In genomic region chr3:82140781-82141180, GRCm38 (mm10) we compare ENCODE assay signal across 17 mouse cellular contexts. TPM values are rescaled to one million over a fixed set of nuclear protein-coding genes. Genes with fewer than 3 reads are reported as not detected.
DNase-seq lines count a peak whose midpoint lies in the region; ATAC-seq and TF ChIP-seq lines count a peak whose summit lies in the region.
"Had no signal": no experiment of that assay in that cellular context is flagged by ENCODE, and none has a peak within 500 bp of the region (broad histone marks: within the 10 kb centered on the region; RNA-seq: fewer than 3 reads in every experiment).

No protein-coding gene starts in this region.

- TF ChIP-seq POLR2A in kidney, adult 2 months (IDR thresholded peaks at IDR 0.05; ENCODE audit: low read depth, low read length), result no peak

- no peak overlapping the region for H3K4me3 ChIP-seq in kidney, adult 2 months (ENCODE audit: insufficient read depth, low read depth, low read length)
- H3K4me3 ChIP-seq in stomach, embryonic 15.5 days (replicated peaks), result no peak overlapping the region
- H3K4me3 ChIP-seq in stomach, postnatal 0 days (ENCODE audit: low read depth, low read length), result no peak overlapping the region
- H3K4me3 ChIP-seq in midbrain, embryonic 16.5 days (ENCODE audit: low read depth, low read length), result no peak overlapping the region
- H3K4me3 ChIP-seq: forebrain, embryonic 13.5 days; limb, embryonic 12.5 days; midbrain, embryonic 13.5 days had no signal

- no peaks in the 10 kb centered on the region for H3K4me1 ChIP-seq in kidney, adult 2 months (ENCODE audit: control insufficient read depth, insufficient read depth, low read length)
- peaks cover 8% of the 10 kb centered on the region for H3K4me1 ChIP-seq in stomach, embryonic 15.5 days
- H3K4me1 ChIP-seq in stomach, postnatal 0 days (replicated peaks; ENCODE audit: control insufficient read depth, insufficient read depth), result no peaks in the 10 kb centered on the region
- peaks cover 5% of the 10 kb centered on the region; the same call in 1 of the 2 replicates for H3K4me1 ChIP-seq in midbrain, embryonic 16.5 days (ENCODE audit: control insufficient read depth, insufficient read depth, low read length)

- H3K9me3 ChIP-seq in stomach, embryonic 15.5 days, result no peaks in the 10 kb centered on the region
- no peaks in the 10 kb centered on the region for H3K9me3 ChIP-seq in stomach, postnatal 0 days (ENCODE audit: control insufficient read depth, low read length)
- no peaks in the 10 kb centered on the region for H3K9me3 ChIP-seq in midbrain, embryonic 16.5 days (replicated peaks; ENCODE audit: control insufficient read depth, low read length, poor library complexity, severe bottlenecking)
- H3K9me3 ChIP-seq: forebrain, embryonic 13.5 days; limb, embryonic 12.5 days; midbrain, embryonic 13.5 days had no signal

- no peak for TF ChIP-seq CTCF in kidney, adult 2 months (conservative IDR thresholded peaks at IDR 0.05; ENCODE audit: insufficient read depth, insufficient read length, low read depth, low read length)
- TF ChIP-seq CTCF in stomach, postnatal 0 days (IDR thresholded peaks at IDR 0.05; ENCODE audit: low read depth), result no peak

- peak overlapping the region; percentile 8; the same call in 1 of the 2 replicates for H3K4me2 ChIP-seq in stomach, embryonic 15.5 days
- H3K4me2 ChIP-seq in stomach, postnatal 0 days (replicated peaks; ENCODE audit: low read depth), result no peak overlapping the region
- no peak overlapping the region for H3K4me2 ChIP-seq in midbrain, embryonic 16.5 days (ENCODE audit: low read length)
- H3K4me2 ChIP-seq: forebrain, embryonic 13.5 days; limb, embryonic 12.5 days; midbrain, embryonic 13.5 days had no signal

- no peak for DNase-seq in kidney, adult 2 months
- DNase-seq in kidney, postnatal 36 days, result no peak
- DNase-seq in stomach, postnatal 0 days (ENCODE audit: low spot score), result no peak
- DNase-seq in cerebellum, postnatal 25 days, result no peak
- DNase-seq: adrenal gland, adult 2 months; cerebellum, adult 2 months; kidney, postnatal 4 days; lung, adult 18-20 months; right cerebral cortex, postnatal 4 days had no signal

- H3K9ac ChIP-seq in stomach, embryonic 15.5 days, result no peak overlapping the region
- H3K9ac ChIP-seq in stomach, postnatal 0 days (ENCODE audit: low read length), result no peak overlapping the region
- no peak overlapping the region for H3K9ac ChIP-seq in midbrain, embryonic 16.5 days (ENCODE audit: low read depth, low read length)
- H3K9ac ChIP-seq: forebrain, embryonic 13.5 days; limb, embryonic 12.5 days; midbrain, embryonic 13.5 days had no signal

- no peaks in the 10 kb centered on the region for H3K27me3 ChIP-seq in kidney, adult 2 months (replicated peaks; ENCODE audit: control insufficient read depth, insufficient read depth, low read length)
- H3K27me3 ChIP-seq in stomach, embryonic 15.5 days (replicated peaks), result no peaks in the 10 kb centered on the region
- no peaks in the 10 kb centered on the region for H3K27me3 ChIP-seq in stomach, postnatal 0 days (ENCODE audit: control insufficient read depth, insufficient read depth, low read length)
- no peaks in the 10 kb centered on the region for H3K27me3 ChIP-seq in midbrain, embryonic 16.5 days (ENCODE audit: control insufficient read depth, insufficient read depth, low read depth, low read length)
- H3K27me3 ChIP-seq: forebrain, embryonic 13.5 days; midbrain, embryonic 13.5 days had no signal

- H3K36me3 ChIP-seq in kidney, adult 2 months (ENCODE audit: control insufficient read depth, insufficient read depth, low read length), result no peaks in the 10 kb centered on the region
- H3K36me3 ChIP-seq in stomach, embryonic 15.5 days, result no peaks in the 10 kb centered on the region
- H3K36me3 ChIP-seq in stomach, postnatal 0 days (ENCODE audit: control insufficient read depth, insufficient read depth, low read length), result no peaks in the 10 kb centered on the region
- H3K36me3 ChIP-seq in midbrain, embryonic 16.5 days (ENCODE audit: control insufficient read depth, insufficient read depth, low read length), result no peaks in the 10 kb centered on the region
- H3K36me3 ChIP-seq: limb, embryonic 12.5 days; midbrain, embryonic 13.5 days had no signal

- ATAC-seq in stomach, embryonic 15.5 days (ENCODE audit: insufficient read depth, low FRiP score, low read depth), result no peak
- no peak for ATAC-seq in stomach, postnatal 0 days (ENCODE audit: low FRiP score, low TSS enrichment)
- peak; percentile 49; the same call in 1 of the 2 replicates for ATAC-seq in granulocyte monocyte progenitor cell, adult 5-6 weeks (replicated peaks; ENCODE audit: poor library complexity, severe bottlenecking)
- peak; percentile 64 for ATAC-seq in megakaryocyte progenitor cell, adult 5-6 weeks (replicated peaks; ENCODE audit: poor library complexity)
- ATAC-seq in midbrain, embryonic 16.5 days, result no peak
- ATAC-seq: forebrain, embryonic 13.5 days; hindbrain, postnatal 0 days; midbrain, embryonic 13.5 days had no signal

- 50% methylated on average over 5 of the region's 5 CpGs for WGBS in kidney, adult 2 months
- WGBS in stomach, embryonic 15.5 days, result 61% methylated on average over 5 of the region's 5 CpGs
- 60% methylated on average over 5 of the region's 5 CpGs for WGBS in stomach, postnatal 0 days
- 70% methylated on average over 5 of the region's 5 CpGs for WGBS in midbrain, embryonic 16.5 days

- 0 out of 2 replicates have a peak overlapping the region, but pooled peaks have one; percentile 22 for H3K27ac ChIP-seq in kidney, adult 2 months (ENCODE audit: insufficient read depth, low read depth, low read length)
- no peak overlapping the region for H3K27ac ChIP-seq in stomach, embryonic 15.5 days
- no peak overlapping the region for H3K27ac ChIP-seq in stomach, postnatal 0 days (replicated peaks)
- H3K27ac ChIP-seq in midbrain, embryonic 16.5 days (ENCODE audit: low read length), result no peak overlapping the region
- H3K27ac ChIP-seq: forebrain, embryonic 13.5 days; hindbrain, postnatal 0 days; limb, embryonic 12.5 days; midbrain, embryonic 13.5 days had no signal

- TF ChIP-seq EP300 in stomach, postnatal 0 days (optimal IDR thresholded peaks at IDR 0.05), result no peak

RNA-seq across cellular contexts. Expression of gene Gucy1a1, which starts 4.8 kb away (rescaled TPM):
- 13.1 and 14.8 TPM in 2 replicates for polyA plus RNA-seq in kidney, adult 2 months (2012; rRNA removed)
- polyA plus RNA-seq in stomach, embryonic 15.5 days (2015; fragmentation: Nextera tagmentation; extraction: Ambion mirVana), result 46.0 and 51.7 TPM in 2 replicates
- polyA plus RNA-seq in stomach, postnatal 0 days (2015; fragmentation: Nextera tagmentation; extraction: Ambion mirVana), result 16.3 and 17.3 TPM in 2 replicates
- total RNA-seq in granulocyte monocyte progenitor cell, adult 5-6 weeks (2014; fragmentation: Nextera tagmentation), result not detected in 2 replicates
- 0.22 TPM in 1 of 2 replicates, not detected in the other for total RNA-seq in granulocyte monocyte progenitor cell, adult 5-6 weeks (2017)
- total RNA-seq in megakaryocyte progenitor cell, adult 5-6 weeks (2015), result 0.17 TPM in 1 of 2 replicates, not detected in the other
- 4.1 TPM in 1 of 2 replicates, not detected in the other for total RNA-seq in megakaryocyte progenitor cell, adult 5-6 weeks (2017)
- 21.2 and 25.4 TPM in 2 replicates for polyA plus RNA-seq in midbrain, embryonic 16.5 days (2015; fragmentation: Nextera tagmentation; extraction: Ambion mirVana)

Comparison
In these comparisons a context has a peak if more than half of its experiments do, and no peak if none do; other contexts are left out.
1. ATAC-seq: peak in granulocyte monocyte progenitor cell, adult 5-6 weeks (single experiment) and megakaryocyte progenitor cell, adult 5-6 weeks (single experiment); none in stomach, embryonic 15.5 days (single experiment), stomach, postnatal 0 days (single experiment) and midbrain, embryonic 16.5 days (single experiment).